Mouse (Mus musculus): ENCODE results near the gene Plppr2.

GRCm38 (mm10) chr9:21951977-21952376, 15.1 kb downstream of the Plppr2 start:
- TF ChIP-seq GATA1 (IDR thresholded peaks at IDR 0.05; ENCODE audit: borderline replicate concordance, low read length) = no peak
- TF ChIP-seq FLI1 (IDR thresholded peaks at IDR 0.05; ENCODE audit: low read length) = no peak

Data from megakaryocyte, embryonic 14.5 days (primary cell).